Mouse (Mus musculus): ENCODE results near the gene Rab3gap2.

Gene Rab3gap2

GRCm38 (mm10) chr1:185203909-185204661, at the start of gene Rab3gap2:
Gene Rab3gap2, plus strand, starts transcription at chr1:185204117.
- peak; percentile 97 for DNase-seq (ENCODE audit: low read depth, low spot score)

- no peak for DNase-seq (ENCODE audit: low read depth, low spot score)
Observed at GRCm38 (mm10) chr1:185173641-185174040, 30.3 kb upstream of the Rab3gap2 start.

GRCm38 (mm10) chr1:185177860-185178259, 26.1 kb upstream of the Rab3gap2 start:
- no peak for DNase-seq (ENCODE audit: low read depth, low spot score)

GRCm38 (mm10) chr1:185183591-185184330, 20.2 kb upstream of the Rab3gap2 start:
- no peak for DNase-seq (ENCODE audit: low read depth, low spot score)

- no peak for DNase-seq (ENCODE audit: low read depth, low spot score)
Observed at GRCm38 (mm10) chr1:185185556-185185955, 18.4 kb upstream of the Rab3gap2 start.

GRCm38 (mm10) chr1:185187135-185187785, 16.7 kb upstream of the Rab3gap2 start:
- DNase-seq (ENCODE audit: low read depth, low spot score): no peak

GRCm38 (mm10) chr1:185189901-185190300, 14.0 kb upstream of the Rab3gap2 start:
- DNase-seq (ENCODE audit: low read depth, low spot score): no peak

GRCm38 (mm10) chr1:185192087-185192486, 11.8 kb upstream of the Rab3gap2 start:
- no peak for DNase-seq (ENCODE audit: low read depth, low spot score)

- DNase-seq (ENCODE audit: low read depth, low spot score): peak; percentile 72
Observed at GRCm38 (mm10) chr1:185193509-185193908, 10.4 kb upstream of the Rab3gap2 start.

GRCm38 (mm10) chr1:185196323-185196722, 7.6 kb upstream of the Rab3gap2 start:
- DNase-seq (ENCODE audit: low read depth, low spot score): no peak

- no peak for DNase-seq (ENCODE audit: low read depth, low spot score)
Observed at GRCm38 (mm10) chr1:185200571-185201395, 3.1 kb upstream of the Rab3gap2 start.

- DNase-seq (ENCODE audit: low read depth, low spot score): no peak
Observed at GRCm38 (mm10) chr1:185201994-185202393, 1.9 kb upstream of the Rab3gap2 start.

- DNase-seq (ENCODE audit: low read depth, low spot score): no peak
Observed at GRCm38 (mm10) chr1:185203196-185203908, 565 bp upstream of the Rab3gap2 start.

GRCm38 (mm10) chr1:185205090-185205489, 1.2 kb downstream of the Rab3gap2 start:
- DNase-seq (ENCODE audit: low read depth, low spot score): peak; percentile 56

- no peak for DNase-seq (ENCODE audit: low read depth, low spot score)
Observed at GRCm38 (mm10) chr1:185207851-185208595, 4.1 kb downstream of the Rab3gap2 start.

- DNase-seq (ENCODE audit: low read depth, low spot score): no peak
Observed at GRCm38 (mm10) chr1:185208766-185209165, 4.8 kb downstream of the Rab3gap2 start.

- no peak for DNase-seq (ENCODE audit: low read depth, low spot score)
Observed at GRCm38 (mm10) chr1:185209641-185210176, 5.8 kb downstream of the Rab3gap2 start.

GRCm38 (mm10) chr1:185216360-185216759, 12.4 kb downstream of the Rab3gap2 start:
- DNase-seq (ENCODE audit: low read depth, low spot score): no peak

- DNase-seq (ENCODE audit: low read depth, low spot score): no peak
Observed at GRCm38 (mm10) chr1:185216762-185217161, 12.8 kb downstream of the Rab3gap2 start.

- DNase-seq (ENCODE audit: low read depth, low spot score): no peak
Observed at GRCm38 (mm10) chr1:185217966-185218365, 14.0 kb downstream of the Rab3gap2 start.

Measured in CD4-positive helper T cell, adult 2 months (primary cell).